In genomic region chr7:97767841-97768240, GRCm38 (mm10) we compare ENCODE assay signal across 16 mouse cellular contexts. TPM values are rescaled to one million over a fixed set of nuclear protein-coding genes. Genes with fewer than 3 reads are reported as not detected.
DNase-seq lines count a peak whose midpoint lies in the region.
"Had no signal": no experiment of that assay in that cellular context is flagged by ENCODE, and none has a peak within 500 bp of the region (broad histone marks: within the 10 kb centered on the region; RNA-seq: fewer than 3 reads in every experiment).

No protein-coding gene starts in this region.

- peak; percentile 73 for DNase-seq in cerebellum, adult 11-12 months
- no peak for DNase-seq in cerebellum, adult 11 months
- peak; percentile 47 for DNase-seq in right cerebral cortex, adult 18-20 months
- DNase-seq in right cerebral cortex, postnatal 25 days = no peak
- DNase-seq in cerebellum, adult 9-10 months = peak; percentile 62
- DNase-seq in thymus, postnatal 10 days (ENCODE audit: low spot score in 2 of 2) = no peak
- DNase-seq in gastrocnemius, postnatal 14 days = no peak
- DNase-seq: adrenal gland, postnatal 10 days; embryo, embryonic 11 days; gastrocnemius, adult 2 months; heart, postnatal 4 days; kidney, adult 2 months; kidney, postnatal 10 days; lung, adult 18-20 months; right cerebral cortex, postnatal 14 days; thymus, postnatal 36 days had no signal

- intact Hi-C loops in gastrocnemius, postnatal 14 days (cut with DNase I; ENCODE audit: low total_unique reads) = no loop called here

RNA-seq across cellular contexts. Expression of gene Pak1, which starts 20.5 kb away (rescaled TPM):
- 100 to 1,000 TPM; 106 to 120 TPM for total RNA-seq in gastrocnemius, postnatal 14 days (2021)

RNA-seq across cellular contexts. Expression of gene Aqp11, which starts 29.8 kb away (rescaled TPM):
- 1 to 10 TPM; 1.6 to 1.8 TPM for total RNA-seq in gastrocnemius, postnatal 14 days (2021)

Comparison
In these comparisons a context has a peak if more than half of its experiments do, and no peak if none do; other contexts are left out.
1. DNase-seq: peak in cerebellum, adult 11-12 months (single experiment), right cerebral cortex, adult 18-20 months (single experiment) and cerebellum, adult 9-10 months (single experiment); none in cerebellum, adult 11 months (single experiment), right cerebral cortex, postnatal 25 days (single experiment), thymus, postnatal 10 days (0 of 2) and gastrocnemius, postnatal 14 days (single experiment).